Mouse (Mus musculus) adrenal gland, adult (tissue): ENCODE measurements at regions not wholly inside any gene's neighbourhood (a gene's known extent, or its start where the extent isn't known, plus 50 kb on each side); places are given as distances from the start of the nearest gene placed in this dataset.

Experiments used
- DNase-seq, 2 experiments: peaks; one replicate each; pipeline ENCODE4 v3.0.0; 2022 to 2023; ENCODE audit warnings: low spot score in 1 of 2; ENCODE audit not compliant: inconsistent age in 2 of 2

GRCm38 (mm10) chr3:146337429-146337828 lies 67.0 kb upstream of the Ssx2ip start:
- no peak for DNase-seq

GRCm38 (mm10) chr3:146337861-146338281 lies 66.6 kb upstream of the Ssx2ip start:
- no peak for DNase-seq

GRCm38 (mm10) chr3:146338445-146338844 lies 66.0 kb upstream of the Ssx2ip start:
- no peak for DNase-seq

- DNase-seq, result no peak
Measured at GRCm38 (mm10) chr3:146340316-146341055, 64.0 kb upstream of the Ssx2ip start.

- DNase-seq, result no peak
Measured at GRCm38 (mm10) chr3:146341652-146342340, 62.6 kb upstream of the Ssx2ip start.

- no peak for DNase-seq
Measured at GRCm38 (mm10) chr3:146342727-146343126, 61.7 kb upstream of the Ssx2ip start.

- peak; percentile 46 to 84 for DNase-seq
Measured at GRCm38 (mm10) chr3:146343649-146344401, 60.6 kb upstream of the Ssx2ip start.

GRCm38 (mm10) chr3:146344402-146345025 lies 59.9 kb upstream of the Ssx2ip start:
- DNase-seq, result no peak

GRCm38 (mm10) chr3:146345308-146345780 lies 59.1 kb upstream of the Ssx2ip start:
- peak; percentile 60 to 86 for DNase-seq

- no peak for DNase-seq
Measured at GRCm38 (mm10) chr3:146345946-146346345, 58.5 kb upstream of the Ssx2ip start.

- DNase-seq, result no peak
Measured at GRCm38 (mm10) chr3:146347311-146347710, 57.1 kb upstream of the Ssx2ip start.

GRCm38 (mm10) chr3:146348921-146349320 lies 55.5 kb upstream of the Ssx2ip start:
- no peak for DNase-seq

- DNase-seq, result no peak
Measured at GRCm38 (mm10) chr3:146349393-146349792, 55.0 kb upstream of the Ssx2ip start.

- DNase-seq, result no peak
Measured at GRCm38 (mm10) chr3:146350126-146350525, 54.3 kb upstream of the Ssx2ip start.

GRCm38 (mm10) chr3:146351468-146351867 lies 53.0 kb upstream of the Ssx2ip start:
- no peak for DNase-seq

- peak in 1 of 2 experiments; percentile 65 for DNase-seq
Measured at GRCm38 (mm10) chr3:146352187-146352586, 52.3 kb upstream of the Ssx2ip start.

GRCm38 (mm10) chr3:146353961-146354360 lies 50.5 kb upstream of the Ssx2ip start:
- DNase-seq, result no peak
